Mouse (Mus musculus) urinary bladder, postnatal 25 days (tissue): ENCODE measurements around the gene Aanat.
"Not testable (repeated sequence)": the region's sequence is repeated elsewhere in the genome, so short reads cannot be mapped to it uniquely, and the experiment has no call there.

ENCODE experiments used
- DNase-seq: peaks from one replicate; pipeline ENCODE4 v3.0.0; 2022; ENCODE audit warnings: low spot score

Aanat gene

GRCm38 (mm10) chr11:116611168-116611567 lies 24.9 kb downstream of the Aanat start:
- DNase-seq, result not testable (repeated sequence)

DNA sequence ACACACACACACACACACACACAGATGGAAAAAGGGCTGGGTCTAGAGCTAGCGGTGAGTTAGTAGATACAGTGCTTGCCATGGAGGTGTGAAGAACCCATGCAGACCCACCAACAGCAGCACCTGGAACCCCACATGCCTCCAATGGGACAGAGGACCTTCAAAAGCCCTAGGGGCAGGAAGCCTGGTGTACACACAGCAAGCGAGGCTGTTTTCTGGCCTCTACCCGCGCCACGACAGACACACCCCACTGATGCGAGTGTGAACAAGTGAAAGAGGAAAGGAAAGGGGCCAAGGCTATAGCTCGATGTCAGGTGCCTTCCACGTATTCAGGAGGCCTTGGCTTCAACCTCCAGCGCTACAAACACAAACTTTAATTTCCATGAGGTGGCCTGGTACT lies 25.7 kb downstream of the Aanat start:
- DNase-seq, result no peak

- DNase-seq, result no peak
These were observed 26.3 kb downstream of the Aanat start for GRCm38 (mm10) chr11:116612554-116612953.

DNA sequence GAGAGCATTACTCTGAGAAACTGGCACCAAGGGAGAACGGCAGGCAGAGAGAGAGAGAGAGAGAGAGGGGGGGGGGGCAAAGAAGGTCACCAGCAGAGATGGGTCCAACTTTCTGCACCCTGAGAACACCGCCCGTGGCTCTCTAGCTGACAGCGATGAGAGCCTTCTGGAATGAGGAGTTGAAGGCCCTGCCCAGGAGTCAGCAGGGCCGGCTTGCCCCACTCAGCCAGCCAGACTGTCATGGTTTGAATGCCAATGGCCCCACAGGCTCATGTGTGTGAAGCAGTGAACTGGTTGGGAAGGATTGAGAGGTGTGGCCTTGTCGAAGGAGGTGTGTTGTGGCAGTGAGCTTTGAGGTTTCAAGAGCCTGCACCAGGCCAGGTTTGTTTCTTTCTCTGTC lies 27.0 kb downstream of the Aanat start:
- DNase-seq, result no peak

GRCm38 (mm10) chr11:116615735-116616437 lies 29.7 kb downstream of the Aanat start:
- peak; percentile 41 for DNase-seq

DNA sequence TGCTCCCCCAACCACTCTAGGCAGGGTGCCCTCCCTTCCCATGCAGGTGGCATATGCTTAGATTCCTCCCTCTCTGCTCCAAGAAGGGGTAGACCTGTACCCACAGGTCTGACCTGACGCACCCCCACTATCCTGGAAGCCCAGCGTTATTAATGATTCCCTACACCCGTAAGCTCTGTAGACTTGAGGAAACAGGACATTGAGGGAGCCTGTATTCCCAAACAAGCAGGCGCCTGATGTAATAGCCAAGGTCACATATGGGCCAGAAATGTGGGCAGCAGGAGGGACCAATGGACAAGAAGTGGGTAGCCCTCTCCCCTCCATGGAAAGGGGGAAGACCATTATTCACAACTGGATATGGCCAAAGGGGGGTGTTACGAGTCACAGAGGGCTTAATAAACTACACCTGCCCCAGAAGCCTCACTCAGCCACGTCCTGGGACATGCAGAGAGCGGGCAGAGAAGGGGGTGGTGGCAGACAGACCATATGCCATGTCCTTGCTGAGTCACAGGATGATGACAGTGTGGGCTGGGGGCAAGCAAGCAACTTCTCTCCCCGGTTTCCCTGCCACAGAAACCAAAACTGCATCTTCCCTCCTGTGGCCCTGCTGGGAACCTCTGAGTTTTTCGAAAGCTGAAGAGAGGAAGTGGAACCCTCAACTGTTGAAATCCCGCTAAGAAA lies 30.3 kb downstream of the Aanat start:
- no peak for DNase-seq

- DNase-seq, result no peak
These were observed 31.4 kb downstream of the Aanat start for GRCm38 (mm10) chr11:116617641-116618040.

DNA sequence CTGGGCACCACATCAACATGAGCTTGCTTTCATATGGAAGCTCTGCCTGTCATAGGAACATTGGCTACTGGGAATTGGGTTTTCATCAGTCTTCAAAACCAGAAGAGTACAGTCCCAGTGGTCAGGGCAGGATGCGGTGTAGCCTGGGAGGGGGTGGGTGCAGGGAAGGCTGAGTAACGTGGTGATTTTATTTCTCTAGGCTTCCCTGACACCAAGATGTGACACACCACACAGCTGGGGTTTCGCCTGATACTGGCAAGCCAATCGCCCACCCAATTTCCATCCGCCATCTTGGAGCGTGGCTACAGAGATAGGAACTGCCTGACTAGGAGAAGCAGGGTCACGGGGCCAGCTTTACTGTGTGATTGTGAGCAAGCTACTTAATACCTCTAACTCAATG lies 32.4 kb downstream of the Aanat start:
- no peak for DNase-seq

DNA sequence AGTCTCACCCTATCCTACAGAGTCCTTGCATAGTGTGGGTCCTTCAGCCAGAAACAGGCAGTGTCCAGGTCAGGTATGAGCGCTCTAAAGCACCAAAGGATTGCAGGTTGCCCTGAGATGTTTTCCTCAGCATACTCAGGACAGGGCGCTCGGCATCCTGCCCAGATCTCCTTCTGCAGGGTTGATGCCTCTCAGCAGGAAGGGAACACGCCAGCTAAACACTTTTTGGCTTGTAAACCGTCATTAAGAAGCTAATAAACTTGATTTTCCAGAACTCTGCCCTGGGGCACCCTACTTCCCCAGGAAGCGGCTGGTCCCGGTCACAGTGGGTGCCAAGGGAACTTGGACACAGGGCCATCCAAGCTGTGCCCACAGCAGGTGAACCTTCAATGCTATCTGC lies 32.9 kb downstream of the Aanat start:
- no peak for DNase-seq

DNA sequence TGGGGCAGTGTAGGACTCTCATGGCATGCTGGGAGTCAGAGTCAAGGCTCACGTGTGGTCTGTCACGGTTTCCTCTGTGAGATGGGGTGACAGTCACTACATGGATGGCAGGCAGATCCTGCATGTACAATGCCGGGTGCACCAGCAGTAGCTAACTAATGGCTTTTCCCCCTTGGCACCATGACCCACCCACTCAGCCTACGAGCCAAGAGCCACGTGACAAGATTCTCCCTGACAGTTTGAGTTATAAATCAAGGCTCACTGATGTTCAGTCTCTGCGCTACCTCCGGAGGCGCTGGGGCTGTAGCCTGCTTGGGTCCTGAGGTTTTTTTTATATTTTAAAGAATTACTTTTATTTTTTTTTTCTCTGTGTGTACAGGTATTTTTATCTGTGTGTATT lies 33.3 kb downstream of the Aanat start:
- no peak for DNase-seq

- DNase-seq, result no peak
These were observed 33.8 kb downstream of the Aanat start for GRCm38 (mm10) chr11:116620073-116620472.

GRCm38 (mm10) chr11:116620559-116621253 lies 34.5 kb downstream of the Aanat start:
- DNase-seq, result no peak

- DNase-seq, result peak; percentile 41
These were observed 35.0 kb downstream of the Aanat start for GRCm38 (mm10) chr11:116621258-116621704.

GRCm38 (mm10) chr11:116623281-116624124 lies 37.3 kb downstream of the Aanat start:
- no peak for DNase-seq

- DNase-seq, result peak; percentile 84
These were observed 38.0 kb downstream of the Aanat start for GRCm38 (mm10) chr11:116624131-116624832.

DNA sequence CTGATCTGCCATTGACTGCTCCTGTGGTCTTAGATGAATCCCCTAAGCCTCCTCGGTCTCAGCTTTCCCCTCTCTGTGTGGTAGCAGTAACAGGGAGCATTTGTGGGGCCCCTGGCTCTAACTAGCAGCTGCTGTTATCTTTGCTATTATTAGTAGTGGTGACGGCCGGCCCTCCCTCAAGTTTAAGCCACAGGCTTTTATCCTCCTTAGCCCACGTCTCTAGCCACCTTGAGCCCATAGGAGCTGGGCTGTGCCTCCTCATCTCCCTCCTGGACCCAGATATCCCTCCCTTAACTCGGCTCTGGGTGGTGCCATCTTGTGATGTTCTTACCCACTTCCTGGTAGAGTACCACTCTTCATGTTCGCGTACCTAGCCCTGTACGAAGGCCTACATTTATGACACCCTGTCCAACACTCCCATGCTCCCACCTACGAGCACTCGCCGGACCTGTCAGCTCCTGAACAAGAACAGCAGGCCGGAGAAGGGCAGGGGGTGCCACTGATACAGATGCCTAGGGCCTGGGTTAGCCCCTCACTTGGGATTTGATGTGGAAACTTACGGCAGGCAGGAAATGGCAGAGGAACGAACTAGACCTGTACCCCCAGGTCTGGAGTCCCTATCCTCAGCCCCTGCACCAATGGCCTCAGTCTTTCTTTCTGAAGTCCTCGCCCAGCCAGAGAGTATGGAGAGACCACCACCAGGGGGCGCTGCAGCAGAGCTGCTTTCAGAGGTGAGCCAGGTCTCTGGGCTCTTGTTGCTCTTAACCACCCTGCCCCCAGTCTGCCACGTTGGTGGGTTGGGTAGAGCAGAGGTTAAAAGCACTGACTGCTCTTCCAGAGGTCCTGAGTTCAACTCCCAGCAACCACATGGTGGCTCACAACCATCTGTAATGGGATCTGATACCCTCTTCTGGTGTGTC lies 39.1 kb downstream of the Aanat start:
- DNase-seq, result peak; percentile 39

- DNase-seq, result no peak
These were observed 40.3 kb downstream of the Aanat start, which contains the start of gene Rhbdf2 for GRCm38 (mm10) chr11:116626299-116627071. Gene Rhbdf2, minus strand, starts transcription at chr11:116627019.

- DNase-seq, result no peak
These were observed 41.1 kb downstream of the Aanat start for GRCm38 (mm10) chr11:116627072-116628020.
